Mouse (Mus musculus) testis, postnatal 14 days (tissue): ENCODE measurements at regions not wholly inside any gene's neighbourhood (a gene's known extent, or its start where the extent isn't known, plus 50 kb on each side); places are given as distances from the start of the nearest gene placed in this dataset.

Experiments used
- DNase-seq: peaks from one replicate; pipeline ENCODE4 v3.0.0; 2021; ENCODE audit warnings: low spot score

GRCm38 (mm10) chrX:11855910-11856309 lies 304.2 kb downstream of the Bcor start:
- DNase-seq = no peak

- no peak for DNase-seq
Measured at GRCm38 (mm10) chrX:11859396-11859795, 300.8 kb downstream of the Bcor start.

- no peak for DNase-seq
Measured at GRCm38 (mm10) chrX:11861119-11861708, 298.9 kb downstream of the Bcor start.

- no peak for DNase-seq
Measured at GRCm38 (mm10) chrX:11861892-11862291, 298.3 kb downstream of the Bcor start.

GRCm38 (mm10) chrX:11863106-11863505 lies 297.0 kb downstream of the Bcor start:
- no peak for DNase-seq

- no peak for DNase-seq
Measured at GRCm38 (mm10) chrX:11873913-11874312, 286.2 kb downstream of the Bcor start.

GRCm38 (mm10) chrX:11876636-11877035 lies 283.5 kb downstream of the Bcor start:
- no peak for DNase-seq

- DNase-seq = no peak
Measured at GRCm38 (mm10) chrX:11878028-11878427, 282.1 kb downstream of the Bcor start.

GRCm38 (mm10) chrX:11880972-11881371 lies 279.2 kb downstream of the Bcor start:
- no peak for DNase-seq

GRCm38 (mm10) chrX:11883738-11884716 lies 276.1 kb downstream of the Bcor start:
- peak; percentile 10 for DNase-seq

GRCm38 (mm10) chrX:11892396-11892795 lies 267.8 kb downstream of the Bcor start:
- DNase-seq = no peak

- DNase-seq = peak; percentile 8
Measured at GRCm38 (mm10) chrX:11893606-11894279, 266.4 kb downstream of the Bcor start.

- DNase-seq = no peak
Measured at GRCm38 (mm10) chrX:11894280-11894662, 265.9 kb downstream of the Bcor start.

- no peak for DNase-seq
Measured at GRCm38 (mm10) chrX:11895396-11895795, 264.8 kb downstream of the Bcor start.

- no peak for DNase-seq
Measured at GRCm38 (mm10) chrX:11898280-11898679, 261.9 kb downstream of the Bcor start.

- DNase-seq = no peak
Measured at GRCm38 (mm10) chrX:11899051-11899450, 261.1 kb downstream of the Bcor start.

- DNase-seq = no peak
Measured at GRCm38 (mm10) chrX:11899914-11900313, 260.2 kb downstream of the Bcor start.

- DNase-seq = no peak
Measured at GRCm38 (mm10) chrX:11901791-11902190, 258.4 kb downstream of the Bcor start.

- DNase-seq = no peak
Measured at GRCm38 (mm10) chrX:11903116-11903700, 256.9 kb downstream of the Bcor start.

- no peak for DNase-seq
Measured at GRCm38 (mm10) chrX:11905231-11905630, 254.9 kb downstream of the Bcor start.

- DNase-seq = no peak
Measured at GRCm38 (mm10) chrX:11907167-11907566, 253.0 kb downstream of the Bcor start.

- no peak for DNase-seq
Measured at GRCm38 (mm10) chrX:11915984-11916383, 244.2 kb downstream of the Bcor start.
